Mouse (Mus musculus) cerebellum, adult 9-11 months (tissue): ENCODE data around the gene Eed.
A peak's percentile ranks its signal among the peaks of the same experiment; 100 is the strongest.
"Not testable (repeated sequence)": the region's sequence is repeated elsewhere in the genome, so short reads cannot be mapped to it uniquely, and the experiment has no call there.

ENCODE experiments used
- DNase-seq: peaks from one replicate; pipeline ENCODE4 v3.0.0; 2022

Eed gene

GRCm38 (mm10) chr7:89980485-89981422 lies at the start of gene Eed:
TSS of gene Eed (minus strand) at chr7:89980983.
- DNase-seq: peak; percentile 96

- DNase-seq: peak; percentile 58
Measured at GRCm38 (mm10) chr7:90029548-90030485, 49.0 kb upstream of the Eed start.

- peak; percentile 91 for DNase-seq
Measured at GRCm38 (mm10) chr7:90028888-90029547, 48.2 kb upstream of the Eed start.

GRCm38 (mm10) chr7:90024975-90025374 lies 44.2 kb upstream of the Eed start:
- no peak for DNase-seq

GRCm38 (mm10) chr7:90022974-90023707 lies 42.4 kb upstream of the Eed start:
- no peak for DNase-seq

- no peak for DNase-seq
Measured at GRCm38 (mm10) chr7:90020331-90020730, 39.5 kb upstream of the Eed start.

GRCm38 (mm10) chr7:90019570-90019969 lies 38.8 kb upstream of the Eed start:
- no peak for DNase-seq

- no peak for DNase-seq
Measured at GRCm38 (mm10) chr7:90016930-90017588, 36.3 kb upstream of the Eed start.

GRCm38 (mm10) chr7:90016459-90016858 lies 35.7 kb upstream of the Eed start:
- no peak for DNase-seq

- no peak for DNase-seq
Measured at GRCm38 (mm10) chr7:90006667-90007653, 26.2 kb upstream of the Eed start.

GRCm38 (mm10) chr7:90004781-90005180 lies 24.0 kb upstream of the Eed start:
- no peak for DNase-seq

- DNase-seq: no peak
Measured at GRCm38 (mm10) chr7:90002375-90002774, 21.6 kb upstream of the Eed start.

- no peak for DNase-seq
Measured at GRCm38 (mm10) chr7:89999491-89999890, 18.7 kb upstream of the Eed start.

GRCm38 (mm10) chr7:89998624-89999006 lies 17.8 kb upstream of the Eed start:
- no peak for DNase-seq

GRCm38 (mm10) chr7:89998006-89998623 lies 17.3 kb upstream of the Eed start:
- peak; percentile 50 for DNase-seq

- DNase-seq: not testable (repeated sequence)
Measured at GRCm38 (mm10) chr7:89997526-89997925, 16.7 kb upstream of the Eed start.

- no peak for DNase-seq
Measured at GRCm38 (mm10) chr7:89993091-89993490, 12.3 kb upstream of the Eed start.

GRCm38 (mm10) chr7:89984421-89984820 lies 3.6 kb upstream of the Eed start:
- DNase-seq: no peak

- peak; percentile 63 for DNase-seq
Measured at GRCm38 (mm10) chr7:89983441-89983840, 2.7 kb upstream of the Eed start.

GRCm38 (mm10) chr7:89981557-89981956 lies 774 bp upstream of the Eed start:
- no peak for DNase-seq
